Mouse (Mus musculus) embryonic fibroblast, embryonic 13.5 days (primary cell): Measurements from ENCODE around the gene Pgf. TPM values are rescaled to one million over a fixed set of nuclear protein-coding genes. Genes with fewer than 3 reads are reported as not detected.

ENCODE experiments used
- H3K27ac ChIP-seq: 2 replicates; pipeline ENCODE4 v1.5.1; 2012; ENCODE audit warnings: low read length, control low read depth, inconsistent platforms; ENCODE audit not compliant: insufficient read depth
- H3K4me1 ChIP-seq: 2 replicates; pipeline ENCODE4 v1.6.1; 2011; ENCODE audit warnings: low read length; ENCODE audit not compliant: control insufficient read depth, insufficient read depth
- H3K4me3 ChIP-seq: 2 replicates; pipeline ENCODE4 v1.5.1; 2011; ENCODE audit warnings: mild to moderate bottlenecking, control low read depth, low read length; ENCODE audit not compliant: insufficient read depth
- CTCF ChIP-seq: IDR thresholded peaks from 2 replicates; pipeline ENCODE4 v1.5.1; 2011; ENCODE audit warnings: mild to moderate bottlenecking, control low read depth, low read length, moderate library complexity, borderline replicate concordance; ENCODE audit not compliant: insufficient read depth
- POLR2A ChIP-seq: IDR thresholded peaks from 2 replicates; pipeline ENCODE4 v1.6.1; 2011; ENCODE audit warnings: low read depth, mild to moderate bottlenecking, control low read depth, low read length, moderate library complexity
- polyA plus RNA-seq: library from polyadenylated mRNA; stranded (reverse); fragments of >200 nt; gene quantifications from 2 replicates; pipeline ENCODE4 v1.2.4, GENCODE M21; 2011; ENCODE audit warnings: low read depth; ENCODE audit not compliant: missing spikeins, insufficient read length

Gene Pgf
- polyA plus RNA-seq: 3.7 and 6.6 TPM in 2 replicates

- no peak within 1 kb of the TSS for H3K27ac ChIP-seq
- H3K4me3 ChIP-seq: peak within 1 kb of the TSS; percentile 13
- H3K4me1 ChIP-seq: no peaks in the 10 kb centered on the region
- no peak for TF ChIP-seq POLR2A
- TF ChIP-seq CTCF: no peak
Measured at GRCm38 (mm10) chr12:85177740-85178239, at the start of gene Pgf. Gene Pgf, minus strand, starts transcription at chr12:85177790.

- no peak for TF ChIP-seq CTCF
- no peak for TF ChIP-seq POLR2A
- Histone ChIP-seq H3K4me3 (no peak overlapping the region), H3K4me1 (peaks cover 14% of the 10 kb centered on the region), H3K27ac (peak overlapping the region; percentile 63)
Measured at GRCm38 (mm10) chr12:85227227-85227626, 49.6 kb upstream of the Pgf start.

- H3K27ac ChIP-seq: no peak overlapping the region
- TF ChIP-seq POLR2A (no peak), CTCF (no peak; the same call in 1 of the 2 replicates)
- no peaks in the 10 kb centered on the region for H3K4me1 ChIP-seq
- peak overlapping the region; percentile 80 for H3K4me3 ChIP-seq
Measured at GRCm38 (mm10) chr12:85219905-85220290, 42.3 kb upstream of the Pgf start.

GRCm38 (mm10) chr12:85219236-85219904 lies 41.8 kb upstream of the Pgf start, which contains the start of gene Eif2b2:
Gene Eif2b2, plus strand, starts transcription at chr12:85219481.
- Histone ChIP-seq H3K4me1 (no peaks in the 10 kb centered on the region), H3K4me3 (peak within 1 kb of the TSS; percentile 80), H3K27ac (0 out of 2 replicates have a peak within 1 kb of the TSS, but pooled peaks have one; percentile 9)
- no peak for TF ChIP-seq CTCF
- peak; percentile 68 for TF ChIP-seq POLR2A

GRCm38 (mm10) chr12:85217733-85218310 lies 40.2 kb upstream of the Pgf start:
- no peak overlapping the region for H3K27ac ChIP-seq
- no peak for TF ChIP-seq POLR2A
- TF ChIP-seq CTCF: no peak
- no peak overlapping the region for H3K4me3 ChIP-seq
- no peaks in the 10 kb centered on the region for H3K4me1 ChIP-seq

- TF ChIP-seq POLR2A: no peak
- TF ChIP-seq CTCF: no peak
- no peak overlapping the region for H3K27ac ChIP-seq
- H3K4me1 ChIP-seq: no peaks in the 10 kb centered on the region
Measured at GRCm38 (mm10) chr12:85215031-85215430, 37.4 kb upstream of the Pgf start.

GRCm38 (mm10) chr12:85208687-85209199 lies 31.2 kb upstream of the Pgf start:
- no peak overlapping the region for H3K4me3 ChIP-seq
- TF ChIP-seq CTCF (no peak), POLR2A (no peak)
- no peak overlapping the region for H3K27ac ChIP-seq
- H3K4me1 ChIP-seq: peaks cover 4% of the 10 kb centered on the region

More at GRCm38 (mm10) chr12:85215031-85215430, 37.4 kb upstream of the Pgf start:
- H3K4me3 ChIP-seq: no peak overlapping the region

- no peak overlapping the region for H3K4me3 ChIP-seq
- TF ChIP-seq POLR2A (no peak), CTCF (no peak)
- H3K4me1 ChIP-seq: peaks cover 13% of the 10 kb centered on the region
- H3K27ac ChIP-seq: no peak overlapping the region
Measured at GRCm38 (mm10) chr12:85205425-85205824, 27.8 kb upstream of the Pgf start.

GRCm38 (mm10) chr12:85204105-85204504 lies 26.5 kb upstream of the Pgf start:
- H3K4me1 ChIP-seq: peaks cover 13% of the 10 kb centered on the region
- H3K4me3 ChIP-seq: no peak overlapping the region
- TF ChIP-seq POLR2A (no peak), CTCF (no peak)
- 0 out of 2 replicates have a peak overlapping the region, but pooled peaks have one; percentile 58 for H3K27ac ChIP-seq
